Mouse (Mus musculus) MEL-GATA-1-ER (cell line): ENCODE results near the gene Nedd9.
"Not testable (repeated sequence)": the region's sequence is repeated elsewhere in the genome, so short reads cannot be mapped to it uniquely, and the experiment has no call there.

Source experiments
- DNase-seq: peaks from one replicate; pipeline ENCODE4 v3.0.0-alpha.2; 2012; ENCODE audit warnings: low read depth; ENCODE audit errors: extremely low read depth

Nedd9 gene

GRCm38 (mm10) chr13:41376111-41376510 lies 111.1 kb downstream of the Nedd9 start:
- no peak for DNase-seq

- DNase-seq, result no peak
These were observed 111.5 kb downstream of the Nedd9 start for GRCm38 (mm10) chr13:41375696-41376095.

GRCm38 (mm10) chr13:41374886-41375285 lies 112.3 kb downstream of the Nedd9 start:
- no peak for DNase-seq

GRCm38 (mm10) chr13:41372555-41373460 lies 114.4 kb downstream of the Nedd9 start:
- no peak for DNase-seq

GRCm38 (mm10) chr13:41371547-41371946 lies 115.6 kb downstream of the Nedd9 start:
- no peak for DNase-seq

- no peak for DNase-seq
These were observed 118.5 kb downstream of the Nedd9 start for GRCm38 (mm10) chr13:41368612-41369011.

GRCm38 (mm10) chr13:41367176-41367611 lies 120.0 kb downstream of the Nedd9 start:
- no peak for DNase-seq

- not testable (repeated sequence) for DNase-seq
These were observed 120.6 kb downstream of the Nedd9 start for GRCm38 (mm10) chr13:41366609-41367008.

- no peak for DNase-seq
These were observed 122.9 kb downstream of the Nedd9 start for GRCm38 (mm10) chr13:41364273-41364672.

- no peak for DNase-seq
These were observed 124.3 kb downstream of the Nedd9 start for GRCm38 (mm10) chr13:41362909-41363308.

- no peak for DNase-seq
These were observed 126.8 kb downstream of the Nedd9 start for GRCm38 (mm10) chr13:41360272-41360815.

GRCm38 (mm10) chr13:41359330-41360215 lies 127.6 kb downstream of the Nedd9 start:
- DNase-seq, result no peak

- peak; percentile 87 for DNase-seq
These were observed 128.5 kb downstream of the Nedd9 start for GRCm38 (mm10) chr13:41358480-41359180.

GRCm38 (mm10) chr13:41358009-41358408 lies 129.2 kb downstream of the Nedd9 start:
- DNase-seq, result no peak

GRCm38 (mm10) chr13:41357586-41357985 lies 129.6 kb downstream of the Nedd9 start:
- no peak for DNase-seq

GRCm38 (mm10) chr13:41357161-41357560 lies 130.0 kb downstream of the Nedd9 start:
- DNase-seq, result no peak

GRCm38 (mm10) chr13:41355552-41355951 lies 131.6 kb downstream of the Nedd9 start:
- DNase-seq, result no peak

GRCm38 (mm10) chr13:41354591-41354990 lies 132.6 kb downstream of the Nedd9 start:
- DNase-seq, result no peak

- DNase-seq, result no peak
These were observed 133.5 kb downstream of the Nedd9 start for GRCm38 (mm10) chr13:41353676-41354075.

- no peak for DNase-seq
These were observed 134.8 kb downstream of the Nedd9 start for GRCm38 (mm10) chr13:41352352-41352751.

- DNase-seq, result no peak
These were observed 136.6 kb downstream of the Nedd9 start for GRCm38 (mm10) chr13:41350589-41350988.
